Mouse (Mus musculus) olfactory bulb, adult 2 months (tissue): ENCODE results near the gene Fthl17d.
"Not testable (repeated sequence)": the region's sequence is repeated elsewhere in the genome, so short reads cannot be mapped to it uniquely, and the experiment has no call there.

Experiments used
- CTCF ChIP-seq: fragments of 200-500 bp; IDR thresholded peaks from 2 replicates; pipeline ENCODE4 v1.5.1; 2012; ENCODE audit warnings: low read depth, mild to moderate bottlenecking, low read length, moderate library complexity; ENCODE audit not compliant: insufficient read depth
- POLR2A ChIP-seq: fragments of 200-500 bp; IDR thresholded peaks from 2 replicates; pipeline ENCODE4 v1.6.1; 2012; ENCODE audit warnings: mild to moderate bottlenecking, low read depth, low read length, moderate library complexity; ENCODE audit not compliant: insufficient read depth

DNA sequence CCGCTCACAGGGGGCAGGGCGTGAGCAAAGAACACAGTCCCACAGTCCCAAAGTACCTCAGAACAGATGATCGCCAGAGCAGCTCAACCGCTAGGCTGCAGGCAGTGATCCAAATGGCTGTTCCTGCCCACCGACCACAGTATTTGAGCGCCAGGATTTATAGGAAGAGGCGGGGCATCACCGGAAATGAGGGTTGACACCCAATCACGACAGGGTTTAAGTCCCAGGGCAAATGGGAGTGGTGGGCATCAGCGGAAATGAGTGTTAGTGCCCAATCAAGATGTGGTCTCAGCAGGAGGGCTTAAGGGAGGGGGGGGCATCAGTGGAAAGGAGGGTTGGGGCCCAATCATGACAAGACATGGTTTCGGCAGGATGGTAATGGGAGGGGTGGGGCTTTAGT, 23.7 kb downstream of the Fthl17d start, which contains the start of gene Fthl17b:
- TF ChIP-seq POLR2A, CTCF: not testable (repeated sequence)
